Mouse (Mus musculus) neural tube, embryonic 11.5 days (tissue): Measurements from ENCODE around the gene Slc17a2. TPM values are rescaled to one million over a fixed set of nuclear protein-coding genes. Genes with fewer than 3 reads are reported as not detected.

Experiments used
- ATAC-seq: fragments of 200-750 bp; cut with Nextera tagmentation; 2 replicates; pipeline ENCODE4 v1.8.0; 2017; ENCODE audit warnings: moderate number of reproducible peaks, mild to moderate bottlenecking, moderate TSS enrichment, moderate library complexity; ENCODE audit not compliant: insufficient read depth, low FRiP score, low TSS enrichment
- DNase-seq: peaks from one replicate; pipeline ENCODE4 v3.0.0-alpha.2; 2015; ENCODE audit warnings: low spot score
- H3K27ac ChIP-seq: fragments of 300-500 bp; sonication (generic); 2 replicates; pipeline ENCODE4 v1.5.1; 2014; ENCODE audit warnings: low read depth, mild to moderate bottlenecking, low read length
- H3K27me3 ChIP-seq: fragments of 300-500 bp; sonication (generic); 2 replicates; pipeline ENCODE4 v1.6.1; 2014; ENCODE audit warnings: mild to moderate bottlenecking, low read length, mixed read lengths; ENCODE audit not compliant: control insufficient read depth, insufficient read depth
- H3K36me3 ChIP-seq: fragments of 300-500 bp; sonication (generic); 2 replicates; pipeline ENCODE4 v1.6.1; 2014; ENCODE audit warnings: mild to moderate bottlenecking, low read length, moderate library complexity, mixed read lengths; ENCODE audit not compliant: control insufficient read depth, insufficient read depth
- H3K4me1 ChIP-seq: fragments of 300-500 bp; sonication (generic); 2 replicates; pipeline ENCODE4 v1.6.1; 2014; ENCODE audit warnings: low read length, mixed read lengths; ENCODE audit not compliant: control insufficient read depth, insufficient read depth
- H3K4me2 ChIP-seq: fragments of 300-500 bp; sonication (generic); 2 replicates; pipeline ENCODE4 v1.6.1; 2014; ENCODE audit warnings: low read depth, mild to moderate bottlenecking, moderate library complexity
- H3K4me3 ChIP-seq: fragments of 300-500 bp; sonication (generic); 2 replicates; pipeline ENCODE4 v1.5.1; 2014; ENCODE audit warnings: low read depth, low read length
- H3K9ac ChIP-seq: fragments of 300-500 bp; sonication (generic); 2 replicates; pipeline ENCODE4 v1.6.1; 2014; ENCODE audit warnings: mild to moderate bottlenecking, low read length
- H3K9me3 ChIP-seq: fragments of 300-500 bp; sonication (generic); 2 replicates; pipeline ENCODE4 v1.6.1; 2016; ENCODE audit warnings: low read length; ENCODE audit not compliant: control insufficient read depth
- WGBS: fragments of 180-500 bp; shearing (Covaris S2); extraction: QIAGEN DNeasy Blood & Tissue Kit; methylation state at CpG from one replicate; pipeline ENCODE4 v1.1.7; 2014; 5-methylcytosine and 5-hydroxymethylcytosine counted together
- polyA plus RNA-seq: library from polyadenylated mRNA; unstranded; fragments of >200 nt; fragmentation: Nextera tagmentation; extraction: Ambion mirVana; gene quantifications from 2 replicates; pipeline ENCODE4 v1.2.1, GENCODE M21; 2014

Slc17a2 gene
- polyA plus RNA-seq: not detected in 2 replicates

DNA sequence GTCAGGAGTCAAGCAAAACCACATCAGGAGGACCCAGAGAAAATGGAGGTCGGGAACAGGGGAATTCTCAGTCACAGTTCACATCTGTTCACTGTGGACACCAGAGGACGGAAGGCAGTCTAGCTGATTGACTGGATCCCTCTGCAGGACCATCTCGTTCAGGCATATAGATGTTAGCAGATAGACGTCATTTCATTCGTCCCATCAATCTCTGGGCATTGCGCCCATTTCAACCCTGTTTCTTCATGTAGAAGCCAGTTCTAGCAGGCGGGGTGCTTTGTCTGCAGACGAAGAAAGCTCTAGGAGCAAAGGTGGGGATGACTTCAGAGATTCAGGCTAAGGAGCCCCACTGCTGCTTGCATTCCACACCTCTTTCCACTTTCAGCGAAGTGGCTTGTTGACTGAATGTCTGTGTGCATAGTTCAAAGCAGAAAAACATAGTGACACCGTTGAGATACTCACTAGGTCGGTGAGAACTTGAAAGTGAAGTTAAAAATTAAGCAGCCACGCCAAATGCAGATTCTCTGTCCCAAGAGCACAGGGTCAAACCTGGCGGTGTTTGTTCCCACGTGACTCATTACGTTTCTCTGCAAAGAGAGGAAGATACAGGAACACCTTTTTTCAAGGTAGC is at the start of gene Slc17a2:
Gene Slc17a2 (plus strand): TSS at position 572 of the 631 bp plus-strand sequence.
- Histone ChIP-seq H3K27me3 (no peaks in the 10 kb centered on the region), H3K9me3 (no peaks in the 10 kb centered on the region), H3K36me3 (no peaks in the 10 kb centered on the region), H3K9ac (no peak within 1 kb of the TSS), H3K27ac (no peak within 1 kb of the TSS), H3K4me1 (no peaks in the 10 kb centered on the region), H3K4me3 (no peak within 1 kb of the TSS), H3K4me2 (no peak within 1 kb of the TSS)
- 84% methylated on average over 15 of the region's 15 CpGs for WGBS
- DNase-seq (no peak), ATAC-seq (no peak)

- no peaks in the 10 kb centered on the region for H3K27me3 ChIP-seq
- H3K4me3 ChIP-seq: peak overlapping the region; percentile 34
- H3K27ac ChIP-seq: peak overlapping the region; percentile 80
- peak overlapping the region; percentile 54 for H3K9ac ChIP-seq
- peak overlapping the region; percentile 50 for H3K4me2 ChIP-seq
- no peaks in the 10 kb centered on the region for H3K36me3 ChIP-seq
- ATAC-seq (peak; percentile 4; the same call in 1 of the 2 replicates), DNase-seq (peak; percentile 61)
- WGBS: 2% methylated on average over 17 of the region's 23 CpGs
- H3K4me1 ChIP-seq: peaks cover 3% of the 10 kb centered on the region; the same call in 1 of the 2 replicates
- no peaks in the 10 kb centered on the region for H3K9me3 ChIP-seq
Measured at GRCm38 (mm10) chr13:23757211-23757773, 49.5 kb upstream of the Slc17a2 start.

DNA sequence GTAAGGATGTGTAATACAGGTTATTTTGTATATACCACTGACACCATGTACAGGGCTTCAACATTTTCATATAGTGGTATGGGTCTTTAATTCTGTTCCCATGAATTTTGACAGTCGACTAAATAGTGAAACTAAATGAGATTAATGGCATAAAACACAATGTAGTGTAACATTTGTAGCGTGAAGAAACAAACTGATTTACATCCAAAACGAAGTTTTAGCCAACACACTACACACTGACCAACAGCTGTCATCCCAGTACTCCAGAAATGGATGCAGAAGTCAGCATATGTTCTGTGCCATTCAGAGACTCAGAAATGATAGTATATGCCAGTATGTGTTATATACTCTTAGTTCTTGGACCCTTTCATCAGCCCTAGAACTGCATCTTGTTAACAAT is 48.9 kb upstream of the Slc17a2 start:
- DNase-seq (no peak), ATAC-seq (no peak)
- Histone ChIP-seq H3K4me2 (no peak overlapping the region; the same call in 1 of the 2 replicates), H3K27ac (0 out of 2 replicates have a peak overlapping the region, but pooled peaks have one; percentile 27), H3K9ac (no peak overlapping the region), H3K4me1 (peaks cover 3% of the 10 kb centered on the region; the same call in 1 of the 2 replicates), H3K27me3 (no peaks in the 10 kb centered on the region), H3K9me3 (no peaks in the 10 kb centered on the region), H3K4me3 (no peak overlapping the region), H3K36me3 (no peaks in the 10 kb centered on the region)
- 46% methylated on average over 3 of the region's 3 CpGs for WGBS

- Histone ChIP-seq H3K27me3 (no peaks in the 10 kb centered on the region), H3K9me3 (no peaks in the 10 kb centered on the region), H3K4me1 (peaks cover 3% of the 10 kb centered on the region; the same call in 1 of the 2 replicates), H3K4me3 (no peak overlapping the region), H3K27ac (no peak overlapping the region), H3K4me2 (no peak overlapping the region), H3K9ac (no peak overlapping the region), H3K36me3 (no peaks in the 10 kb centered on the region)
- ATAC-seq: no peak
- WGBS: 55% methylated on average over 3 of the region's 3 CpGs
- DNase-seq: no peak
Measured at GRCm38 (mm10) chr13:23759251-23759771, 47.5 kb upstream of the Slc17a2 start.

DNA sequence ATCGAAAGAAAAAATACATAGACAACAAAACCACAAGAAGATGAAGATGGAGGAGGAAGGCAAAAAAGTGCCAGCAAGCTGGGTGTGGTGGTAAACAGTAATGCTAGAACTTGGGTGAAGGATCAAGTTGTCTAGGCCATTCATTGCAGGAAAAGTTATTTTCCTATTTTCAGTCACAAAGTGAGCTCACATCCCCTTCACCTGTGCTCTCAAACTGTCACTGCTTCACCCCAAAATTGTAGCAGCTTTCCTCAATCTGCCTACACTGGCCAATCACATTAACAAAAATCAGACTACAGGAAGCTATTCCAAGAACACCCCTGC is 46.9 kb upstream of the Slc17a2 start:
- Histone ChIP-seq H3K4me1 (peaks cover 3% of the 10 kb centered on the region; the same call in 1 of the 2 replicates), H3K36me3 (no peaks in the 10 kb centered on the region), H3K4me2 (peak overlapping the region; percentile 70), H3K9me3 (no peaks in the 10 kb centered on the region), H3K9ac (0 out of 2 replicates have a peak overlapping the region, but pooled peaks have one; percentile 57), H3K27ac (peak overlapping the region; percentile 72), H3K4me3 (no peak overlapping the region), H3K27me3 (no peaks in the 10 kb centered on the region)
- DNase-seq: no peak
- 69% methylated on average over 1 of the region's 1 CpGs for WGBS
- ATAC-seq: no peak

DNA sequence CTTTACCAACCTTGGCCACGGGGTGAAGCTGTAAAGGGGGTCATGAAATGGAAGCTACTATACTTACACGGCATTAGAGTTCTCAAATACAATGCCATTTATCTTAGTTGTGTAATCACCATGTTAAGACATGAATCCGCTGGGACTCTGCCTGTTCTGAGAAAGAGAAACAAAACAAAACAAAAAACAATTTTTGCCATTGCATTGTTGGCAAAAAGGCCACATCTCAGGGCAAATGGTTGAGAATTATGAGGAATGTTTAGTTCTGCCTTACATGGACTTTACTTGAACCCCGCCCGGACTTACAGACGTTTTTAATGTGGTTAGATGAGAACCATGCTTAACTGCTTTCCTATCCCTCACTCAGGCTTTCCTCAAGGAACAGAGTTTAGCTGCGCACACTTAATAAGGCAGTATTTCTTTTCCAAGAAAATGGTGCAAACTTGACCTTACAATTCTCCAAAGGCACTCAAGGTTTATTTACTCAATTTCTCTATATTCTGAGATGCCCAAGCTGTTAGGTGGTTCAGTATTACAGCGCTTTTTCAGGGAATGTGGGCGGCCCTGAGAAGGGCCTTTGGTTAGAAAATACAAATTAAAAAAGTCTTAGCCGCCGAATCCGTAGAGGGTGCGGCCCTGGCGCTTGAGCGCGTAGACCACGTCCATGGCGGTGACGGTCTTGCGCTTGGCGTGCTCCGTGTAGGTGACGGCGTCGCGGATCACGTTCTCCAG is 46.4 kb upstream of the Slc17a2 start:
- Histone ChIP-seq H3K9me3 (no peaks in the 10 kb centered on the region), H3K9ac (peak overlapping the region; percentile 57), H3K27ac (peak overlapping the region; percentile 72), H3K27me3 (no peaks in the 10 kb centered on the region), H3K4me1 (peaks cover 3% of the 10 kb centered on the region; the same call in 1 of the 2 replicates), H3K4me2 (peak overlapping the region; percentile 70), H3K4me3 (peak overlapping the region; percentile 50), H3K36me3 (no peaks in the 10 kb centered on the region)
- peak; percentile 1; the same call in 1 of the 2 replicates for ATAC-seq
- peak; percentile 41 for DNase-seq
- 2% methylated on average over 20 of the region's 27 CpGs for WGBS

GRCm38 (mm10) chr13:23760972-23761864 is 45.6 kb upstream of the Slc17a2 start, which contains the start of gene Hist1h4a:
Gene Hist1h4a, minus strand, starts transcription at chr13:23761230.
- H3K4me3 ChIP-seq: peak within 1 kb of the TSS; percentile 50
- WGBS: under 1% methylated on average over 60 of the region's 72 CpGs
- peaks cover 3% of the 10 kb centered on the region; the same call in 1 of the 2 replicates for H3K4me1 ChIP-seq
- no peaks in the 10 kb centered on the region for H3K9me3 ChIP-seq
- ATAC-seq: peak; percentile 71
- H3K4me2 ChIP-seq: peak within 1 kb of the TSS; percentile 70
- peak within 1 kb of the TSS; percentile 88 for H3K27ac ChIP-seq
- H3K27me3 ChIP-seq: no peaks in the 10 kb centered on the region
- H3K36me3 ChIP-seq: no peaks in the 10 kb centered on the region
- peak; percentile 99 for DNase-seq
- peak within 1 kb of the TSS; percentile 59 for H3K9ac ChIP-seq
